Mouse (Mus musculus) olfactory bulb, adult 2 months (tissue): ENCODE measurements around the gene Tef.

ENCODE experiments used
- CTCF ChIP-seq: fragments of 200-500 bp; IDR thresholded peaks from 2 replicates; pipeline ENCODE4 v1.5.1; 2012; ENCODE audit warnings: low read depth, mild to moderate bottlenecking, low read length, moderate library complexity; ENCODE audit not compliant: insufficient read depth
- POLR2A ChIP-seq: fragments of 200-500 bp; IDR thresholded peaks from 2 replicates; pipeline ENCODE4 v1.6.1; 2012; ENCODE audit warnings: mild to moderate bottlenecking, low read depth, low read length, moderate library complexity; ENCODE audit not compliant: insufficient read depth

GRCm38 (mm10) chr15:81856030-81856790, 54.0 kb downstream of the Tef start:
- no peak for TF ChIP-seq CTCF
- TF ChIP-seq POLR2A, result no peak
